Mouse (Mus musculus) mouse trophoblast stem cell (cell line): Measurements from ENCODE around the gene Nepro.

Experiments used
- in situ Hi-C, 2 experiments: fragments of 300-500 bp; cut with MseI, MboI; formaldehyde crosslinking; loops; 2 replicates in 1 of 2; 3 replicates in 1 of 2; pipeline ENCODE4 v1.15.1; 2025

Nepro gene

GRCm38 (mm10) chr16:44766320-44766892, 42.3 kb downstream of the Nepro start:
- in situ Hi-C loops = loop anchor here (10.0 to 25.0 kb wide), 3 partner anchors 258 to 328 kb away; partner anchors contain the start of gene Ccdc80 (in 2 of the 2)

GRCm38 (mm10) chr16:44767506-44767905, 43.4 kb downstream of the Nepro start:
- in situ Hi-C loops = loop anchor here (10.0 to 25.0 kb wide), 3 partner anchors 257 to 327 kb away; partner anchors contain the start of gene Ccdc80 (in 2 of the 2)

GRCm38 (mm10) chr16:44767967-44768366, 43.9 kb downstream of the Nepro start:
- in situ Hi-C loops = loop anchor here (10.0 to 25.0 kb wide), 3 partner anchors 257 to 327 kb away; partner anchors contain the start of gene Ccdc80 (in 2 of the 2)

- in situ Hi-C loops = loop anchor here in 1 of 2 experiments (25.0 kb wide), 1 partner anchor 315 kb away; the partner anchor contains the start of gene Ccdc80
Observed at GRCm38 (mm10) chr16:44772577-44772976, 48.5 kb downstream of the Nepro start.

- in situ Hi-C loops = loop anchor here in 1 of 2 experiments (25.0 kb wide), 1 partner anchor 314 kb away; the partner anchor contains the start of gene Ccdc80
Observed at GRCm38 (mm10) chr16:44773673-44774072, 49.6 kb downstream of the Nepro start.

GRCm38 (mm10) chr16:44774201-44774600, 50.1 kb downstream of the Nepro start:
- in situ Hi-C loops = loop anchor here in 1 of 2 experiments (25.0 kb wide), 1 partner anchor 313 kb away; the partner anchor contains the start of gene Ccdc80

GRCm38 (mm10) chr16:44778538-44779147, 54.5 kb downstream of the Nepro start:
- in situ Hi-C loops = no loop called here

GRCm38 (mm10) chr16:44779494-44779893, 55.4 kb downstream of the Nepro start:
- in situ Hi-C loops = no loop called here

- in situ Hi-C loops = no loop called here
Observed at GRCm38 (mm10) chr16:44780751-44781150, 56.6 kb downstream of the Nepro start.
